Mouse (Mus musculus) neural tube, embryonic 12.5 days (tissue): Measurements from ENCODE around the gene Ahctf1. TPM values are rescaled to one million over a fixed set of nuclear protein-coding genes. Genes with fewer than 3 reads are reported as not detected.
"Not testable (repeated sequence)": the region's sequence is repeated elsewhere in the genome, so short reads cannot be mapped to it uniquely, and the experiment has no call there.

Experiments used
- ATAC-seq: fragments of 200-750 bp; cut with Nextera tagmentation; 2 replicates; pipeline ENCODE4 v1.8.0; 2017; ENCODE audit warnings: low read depth, mild to moderate bottlenecking, moderate TSS enrichment, moderate library complexity; ENCODE audit not compliant: low FRiP score
- H3K27ac ChIP-seq: fragments of 300-500 bp; sonication (generic); 2 replicates; pipeline ENCODE4 v1.5.1; 2016
- H3K27me3 ChIP-seq: fragments of 300-500 bp; sonication (generic); replicated peaks from 2 replicates; pipeline ENCODE4 v1.6.1; 2016; ENCODE audit warnings: mild to moderate bottlenecking
- H3K36me3 ChIP-seq: fragments of 300-500 bp; sonication (generic); 2 replicates; pipeline ENCODE4 v1.6.1; 2016; ENCODE audit warnings: mild to moderate bottlenecking
- H3K4me1 ChIP-seq: fragments of 300-500 bp; sonication (generic); 2 replicates; pipeline ENCODE4 v1.6.1; 2016
- H3K4me2 ChIP-seq: fragments of 300-500 bp; sonication (generic); replicated peaks from 2 replicates; pipeline ENCODE4 v1.6.1; 2016; ENCODE audit warnings: mild to moderate bottlenecking
- H3K4me3 ChIP-seq: fragments of 300-500 bp; sonication (generic); 2 replicates; pipeline ENCODE4 v1.5.1; 2016
- H3K9ac ChIP-seq: fragments of 300-500 bp; sonication (generic); 2 replicates; pipeline ENCODE4 v1.6.1; 2016; ENCODE audit warnings: mild to moderate bottlenecking
- H3K9me3 ChIP-seq: fragments of 300-500 bp; sonication (generic); 2 replicates; pipeline ENCODE4 v1.6.1; 2016; ENCODE audit warnings: mild to moderate bottlenecking
- WGBS: fragments of 180-500 bp; shearing (Covaris S2); methylation state at CpG from one replicate; pipeline ENCODE4 v1.1.7; 2016; 5-methylcytosine and 5-hydroxymethylcytosine counted together
- polyA plus RNA-seq: library from polyadenylated mRNA; unstranded; fragments of >200 nt; fragmentation: Nextera tagmentation; extraction: Ambion mirVana; gene quantifications from 2 replicates; pipeline ENCODE4 v1.2.1, GENCODE M21; 2016

Gene Ahctf1
- polyA plus RNA-seq, 1 experiment from 2014 or later: 25.4 TPM

DNA sequence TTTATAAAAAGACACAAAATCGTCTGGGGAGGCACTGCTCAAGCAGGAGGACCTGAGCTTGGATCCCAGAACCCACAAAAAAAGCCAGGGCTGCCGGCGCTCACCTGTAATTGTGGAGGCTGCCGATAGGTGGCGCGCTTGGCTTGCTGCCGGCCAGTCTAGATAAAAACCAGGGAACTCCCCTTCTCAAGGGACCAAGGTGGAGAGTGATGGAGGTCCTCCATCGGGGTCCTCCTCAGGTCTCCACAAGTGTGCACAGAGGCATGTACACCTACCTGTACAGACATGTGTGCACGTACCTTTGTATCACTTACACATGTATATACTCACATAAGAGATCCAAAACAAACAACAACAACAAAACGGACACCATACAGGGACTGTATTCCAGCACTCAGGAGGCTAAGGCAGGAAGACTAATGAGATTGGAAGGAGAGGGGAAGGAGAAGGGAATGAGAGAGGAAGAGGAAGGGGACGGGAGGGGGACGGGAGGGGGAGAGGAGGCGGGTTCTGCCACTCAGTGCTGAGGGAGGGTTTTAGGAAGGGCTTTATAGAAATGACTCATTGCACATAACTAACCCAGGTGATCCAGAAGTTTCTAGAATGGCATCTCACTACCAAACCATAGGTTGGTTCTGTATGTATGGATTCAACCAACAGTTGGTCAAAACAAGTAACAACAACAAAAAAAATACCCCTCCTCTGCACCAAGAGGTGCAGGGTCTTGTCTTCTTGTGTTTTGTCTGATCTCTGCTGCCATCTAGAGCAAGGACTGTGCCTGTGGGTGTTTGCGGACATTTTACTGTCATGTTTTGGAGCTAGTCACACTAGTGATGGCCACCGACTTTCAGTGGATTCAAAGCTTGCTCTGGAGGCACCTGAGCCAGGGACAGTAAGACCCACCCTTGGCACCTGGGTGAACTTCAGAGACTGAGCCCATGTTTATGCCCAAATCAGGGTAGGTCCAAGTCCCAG lies 68.7 kb downstream of the Ahctf1 start:
- Histone ChIP-seq H3K4me1 (no peaks in the 10 kb centered on the region), H3K9ac (no peak overlapping the region), H3K36me3 (no peaks in the 10 kb centered on the region), H3K4me2 (no peak overlapping the region), H3K4me3 (no peak overlapping the region), H3K9me3 (no peaks in the 10 kb centered on the region), H3K27me3 (no peaks in the 10 kb centered on the region), H3K27ac (no peak overlapping the region)
- 42% methylated on average over 15 of the region's 15 CpGs for WGBS
- ATAC-seq: no peak

DNA sequence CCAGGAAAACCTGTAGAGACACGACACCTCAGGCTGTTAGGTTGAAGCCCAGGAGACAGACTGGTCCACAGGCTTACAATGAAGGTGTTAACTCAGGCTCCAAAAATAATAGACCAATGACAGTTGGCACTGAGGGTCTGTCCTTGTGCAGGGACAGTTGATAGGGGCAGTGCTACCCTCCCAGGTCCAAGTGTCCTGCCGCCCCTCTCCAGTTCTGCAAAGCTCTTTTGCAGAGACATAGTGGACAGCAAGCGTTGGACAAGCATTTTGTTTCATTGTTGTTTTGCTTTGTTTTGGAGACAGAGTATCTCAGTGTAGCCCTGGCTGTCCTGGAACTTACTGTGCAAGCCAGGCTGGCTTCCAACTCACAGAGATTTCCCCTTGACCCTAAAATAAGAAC lies 72.1 kb downstream of the Ahctf1 start:
- Histone ChIP-seq H3K27me3 (no peaks in the 10 kb centered on the region), H3K9ac (no peak overlapping the region)

DNA sequence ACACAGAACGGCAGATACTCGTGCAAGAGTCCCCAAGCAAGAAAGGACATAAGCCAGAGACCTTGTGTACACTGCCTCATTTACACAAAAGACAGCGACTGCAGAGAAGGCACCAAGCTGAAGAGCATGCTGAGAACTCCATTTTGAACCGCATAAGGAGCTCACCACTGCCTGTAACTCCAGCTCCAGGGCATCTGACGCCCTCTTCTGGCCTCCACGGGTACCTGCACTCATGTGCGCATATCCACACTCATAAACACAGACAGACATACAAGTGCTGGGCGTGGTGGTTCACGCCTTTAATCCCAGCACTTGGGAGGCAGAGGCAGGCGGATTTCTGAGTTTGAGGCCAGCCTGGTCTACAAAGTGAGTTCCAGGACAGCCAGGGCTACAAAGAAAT lies 74.8 kb downstream of the Ahctf1 start:
- Histone ChIP-seq H3K4me1 (no peaks in the 10 kb centered on the region), H3K4me3 (no peak overlapping the region), H3K27ac (no peak overlapping the region), H3K4me2 (no peak overlapping the region), H3K9ac (no peak overlapping the region), H3K9me3 (no peaks in the 10 kb centered on the region), H3K36me3 (no peaks in the 10 kb centered on the region), H3K27me3 (no peaks in the 10 kb centered on the region)
- no peak for ATAC-seq
- WGBS: 88% methylated on average over 10 of the region's 10 CpGs

More for the DNA sequence above, 72.1 kb downstream of the Ahctf1 start:
- no peaks in the 10 kb centered on the region for H3K4me1 ChIP-seq
- H3K4me2 ChIP-seq: no peak overlapping the region
- ATAC-seq: no peak
- no peak overlapping the region for H3K27ac ChIP-seq
- H3K36me3 ChIP-seq: no peaks in the 10 kb centered on the region
- 93% methylated on average over 3 of the region's 3 CpGs for WGBS
- H3K9me3 ChIP-seq: no peaks in the 10 kb centered on the region
- H3K4me3 ChIP-seq: no peak overlapping the region

DNA sequence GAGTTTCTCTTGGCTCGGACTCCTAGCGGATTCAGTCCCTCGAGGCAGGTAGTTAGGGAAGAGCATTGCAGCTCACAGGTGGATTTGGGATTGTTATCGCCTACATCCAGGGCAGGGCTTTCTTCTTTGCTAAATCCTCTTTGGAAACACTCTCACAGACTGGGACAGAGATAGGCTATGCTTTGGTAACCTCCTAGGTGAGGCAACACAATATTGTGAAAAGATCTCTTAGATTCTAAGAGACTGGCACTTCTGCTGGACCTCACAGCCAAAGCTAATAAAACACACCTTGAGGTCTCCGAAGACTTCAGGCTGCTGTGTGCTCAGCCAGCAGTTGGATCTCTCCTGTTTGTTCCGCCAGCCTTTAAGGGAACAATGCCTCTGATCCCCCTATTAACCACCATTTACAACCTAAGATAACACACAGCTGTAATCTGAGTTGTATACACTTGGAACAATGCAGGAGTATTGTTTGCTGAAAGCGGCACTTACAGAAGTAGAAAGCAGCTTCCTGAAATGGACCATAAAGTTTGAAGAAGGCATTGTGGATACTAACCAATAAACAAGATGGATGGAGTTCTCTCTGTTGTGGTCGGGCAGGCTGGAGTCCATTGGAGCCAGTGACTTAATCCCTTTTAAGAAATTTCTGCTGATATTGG lies 80.5 kb downstream of the Ahctf1 start:
- no peak overlapping the region for H3K9ac ChIP-seq
- H3K9me3 ChIP-seq: no peaks in the 10 kb centered on the region
- H3K4me2 ChIP-seq: no peak overlapping the region
- 40% methylated on average over 8 of the region's 8 CpGs for WGBS
- H3K4me3 ChIP-seq: no peak overlapping the region
- no peak overlapping the region for H3K27ac ChIP-seq
- no peaks in the 10 kb centered on the region for H3K36me3 ChIP-seq
- no peak for ATAC-seq
- no peaks in the 10 kb centered on the region for H3K4me1 ChIP-seq
- H3K27me3 ChIP-seq: no peaks in the 10 kb centered on the region

DNA sequence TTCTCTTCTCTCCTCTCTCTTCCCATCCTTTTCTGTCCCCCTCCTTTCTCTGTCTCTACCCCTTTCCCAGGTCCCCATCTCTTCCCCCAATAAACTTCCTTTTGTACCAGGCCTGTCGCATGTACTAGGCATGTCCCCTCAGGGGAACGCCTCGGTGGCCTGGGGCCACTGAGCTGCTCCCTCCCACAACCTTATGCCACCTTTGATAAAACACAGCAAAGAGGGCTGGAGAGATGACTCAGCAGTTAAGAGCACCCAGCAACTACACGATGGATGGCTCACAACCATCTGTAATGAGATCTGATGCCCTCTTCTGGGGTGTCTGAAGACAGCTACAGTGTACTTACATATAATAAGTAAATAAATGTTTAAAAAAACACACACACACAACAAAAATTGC lies 87.7 kb downstream of the Ahctf1 start:
- no peak for ATAC-seq
- 0 out of 2 replicates have a peak, but pooled peaks cover 3% of the 10 kb centered on the region for H3K9me3 ChIP-seq
- H3K4me1 ChIP-seq: no peaks in the 10 kb centered on the region
- no peak overlapping the region for H3K4me3 ChIP-seq
- H3K36me3 ChIP-seq: no peaks in the 10 kb centered on the region
- no peak overlapping the region for H3K4me2 ChIP-seq
- H3K27me3 ChIP-seq: no peaks in the 10 kb centered on the region
- no peak overlapping the region for H3K27ac ChIP-seq
- no peak overlapping the region for H3K9ac ChIP-seq
- WGBS: 95% methylated on average over 4 of the region's 4 CpGs

DNA sequence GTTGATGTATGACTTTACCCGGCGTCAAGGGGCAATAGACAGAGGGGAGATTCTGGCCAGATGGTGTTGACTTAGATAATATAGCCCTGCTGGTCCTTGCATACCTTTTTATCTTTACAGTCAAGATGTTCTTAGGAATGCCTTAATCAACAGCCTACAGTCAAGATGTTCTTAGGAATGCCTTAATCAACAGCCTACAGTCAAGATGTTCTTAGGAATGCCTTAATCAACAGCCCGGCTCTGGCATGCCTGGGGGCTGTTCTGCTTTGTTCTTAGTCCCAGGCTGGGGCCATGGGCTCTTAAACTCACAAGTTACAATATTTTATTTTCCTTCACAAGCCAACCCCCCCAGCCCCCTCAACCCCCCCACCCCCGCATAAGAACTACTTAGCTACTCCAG lies 88.2 kb downstream of the Ahctf1 start:
- not testable (repeated sequence) for ATAC-seq, H3K27ac ChIP-seq, H3K4me3 ChIP-seq, H3K9me3 ChIP-seq, H3K4me2 ChIP-seq, H3K9ac ChIP-seq, H3K36me3 ChIP-seq, H3K27me3 ChIP-seq, H3K4me1 ChIP-seq
- 89% methylated on average over 4 of the region's 4 CpGs for WGBS

DNA sequence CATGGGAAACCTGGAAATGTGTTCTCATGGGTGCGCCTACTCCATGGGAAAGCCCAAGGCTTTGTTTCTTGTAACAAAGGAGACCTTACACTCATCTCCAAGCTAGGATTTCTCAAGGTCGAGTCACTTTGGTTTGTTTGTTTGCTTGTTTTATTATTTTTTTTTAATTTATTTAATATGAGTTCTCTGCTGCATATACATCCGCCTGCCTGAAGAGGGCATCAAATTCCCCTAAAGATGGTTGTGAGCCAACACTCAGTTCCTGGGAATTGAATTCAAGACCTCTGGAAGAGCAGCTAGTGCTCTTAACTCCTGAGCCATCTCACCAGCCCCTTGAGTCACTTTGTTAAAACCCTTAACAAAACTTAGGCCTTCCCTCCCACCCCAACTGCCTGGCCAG lies 90.1 kb downstream of the Ahctf1 start:
- Histone ChIP-seq H3K36me3 (no peaks in the 10 kb centered on the region), H3K4me2 (no peak overlapping the region), H3K27me3 (no peaks in the 10 kb centered on the region), H3K9me3 (0 out of 2 replicates have a peak, but pooled peaks cover 3% of the 10 kb centered on the region), H3K9ac (no peak overlapping the region), H3K27ac (no peak overlapping the region), H3K4me3 (no peak overlapping the region), H3K4me1 (no peaks in the 10 kb centered on the region)
- no peak for ATAC-seq
- WGBS: 91% methylated on average over 3 of the region's 3 CpGs

DNA sequence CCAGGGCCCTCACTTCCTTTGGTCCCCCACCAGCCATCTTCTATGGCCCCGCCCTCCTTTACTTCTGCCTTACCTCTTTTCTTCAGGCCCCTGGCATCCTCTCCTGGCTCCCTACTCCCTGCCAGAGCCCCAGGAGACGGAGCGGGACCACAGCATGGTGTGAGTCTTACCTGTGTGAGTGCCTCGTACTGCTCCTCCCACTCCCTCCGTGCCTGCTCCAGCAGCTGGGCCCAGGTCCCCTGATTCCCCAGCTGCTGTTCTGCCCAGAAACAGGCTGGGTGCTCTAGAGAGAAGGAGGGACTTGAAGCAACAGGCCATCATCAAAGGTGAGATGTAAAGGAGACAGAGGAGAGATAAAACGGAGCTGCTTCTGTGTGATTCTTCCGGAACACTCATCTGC lies 90.8 kb downstream of the Ahctf1 start:
- H3K27me3 ChIP-seq: no peaks in the 10 kb centered on the region
- no peak overlapping the region for H3K4me3 ChIP-seq
- H3K9ac ChIP-seq: no peak overlapping the region
- no peaks in the 10 kb centered on the region for H3K4me1 ChIP-seq
- no peak for ATAC-seq
- no peak overlapping the region for H3K4me2 ChIP-seq
- no peaks in the 10 kb centered on the region for H3K36me3 ChIP-seq
- 0 out of 2 replicates have a peak, but pooled peaks cover 3% of the 10 kb centered on the region for H3K9me3 ChIP-seq
- no peak overlapping the region for H3K27ac ChIP-seq
- WGBS: 84% methylated on average over 7 of the region's 7 CpGs

DNA sequence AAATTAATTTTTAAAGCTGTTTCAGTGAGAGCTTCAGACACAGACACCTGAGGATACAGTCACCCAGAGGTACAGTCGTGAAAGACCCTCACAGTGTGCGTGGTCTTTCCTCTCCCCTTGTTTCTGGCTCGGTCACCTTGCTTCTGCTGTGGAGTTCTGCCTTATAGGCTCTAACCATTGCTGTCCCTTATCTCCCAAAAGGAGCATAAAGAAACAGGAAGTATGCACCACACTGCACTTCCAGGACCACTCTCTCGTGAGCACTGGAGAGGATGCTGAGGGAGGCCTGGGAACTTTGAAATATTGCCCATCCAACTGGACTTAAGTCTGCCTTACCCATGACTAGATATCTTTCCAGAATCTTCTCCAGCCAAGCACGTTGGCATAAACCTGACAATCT lies 92.7 kb downstream of the Ahctf1 start:
- no peak overlapping the region for H3K4me3 ChIP-seq
- H3K9ac ChIP-seq: no peak overlapping the region
- H3K4me1 ChIP-seq: no peaks in the 10 kb centered on the region
- 87% methylated on average over 5 of the region's 5 CpGs for WGBS
- no peak for ATAC-seq
- H3K36me3 ChIP-seq: no peaks in the 10 kb centered on the region
- H3K27ac ChIP-seq: no peak overlapping the region
- no peaks in the 10 kb centered on the region for H3K27me3 ChIP-seq
- H3K4me2 ChIP-seq: no peak overlapping the region
- 0 out of 2 replicates have a peak, but pooled peaks cover 3% of the 10 kb centered on the region for H3K9me3 ChIP-seq

DNA sequence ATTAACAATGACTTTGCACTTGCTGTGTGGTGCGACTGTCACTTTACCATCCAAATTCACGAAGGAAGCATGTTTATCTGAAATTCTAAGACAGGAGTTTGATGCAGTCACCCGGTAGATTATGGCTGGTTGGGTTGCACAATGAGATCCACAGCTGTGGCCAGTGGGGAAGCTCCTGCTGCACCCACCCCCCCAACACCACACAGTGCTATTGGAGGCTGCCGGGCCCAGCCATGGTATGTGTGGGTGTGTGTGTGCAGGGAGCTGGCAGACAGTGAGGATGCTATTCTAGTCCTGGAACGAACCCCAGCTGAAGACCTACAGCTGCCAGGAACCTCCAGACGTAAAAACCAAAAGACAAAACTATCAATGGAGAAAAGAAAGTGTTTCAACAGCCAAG lies 94.1 kb downstream of the Ahctf1 start:
- no peaks in the 10 kb centered on the region for H3K9me3 ChIP-seq
- no peak for ATAC-seq
- H3K27me3 ChIP-seq: no peaks in the 10 kb centered on the region
- no peaks in the 10 kb centered on the region for H3K4me1 ChIP-seq
- 88% methylated on average over 6 of the region's 6 CpGs for WGBS
- no peak overlapping the region for H3K4me2 ChIP-seq
- H3K4me3 ChIP-seq: no peak overlapping the region
- H3K9ac ChIP-seq: no peak overlapping the region
- no peaks in the 10 kb centered on the region for H3K36me3 ChIP-seq
- no peak overlapping the region for H3K27ac ChIP-seq

DNA sequence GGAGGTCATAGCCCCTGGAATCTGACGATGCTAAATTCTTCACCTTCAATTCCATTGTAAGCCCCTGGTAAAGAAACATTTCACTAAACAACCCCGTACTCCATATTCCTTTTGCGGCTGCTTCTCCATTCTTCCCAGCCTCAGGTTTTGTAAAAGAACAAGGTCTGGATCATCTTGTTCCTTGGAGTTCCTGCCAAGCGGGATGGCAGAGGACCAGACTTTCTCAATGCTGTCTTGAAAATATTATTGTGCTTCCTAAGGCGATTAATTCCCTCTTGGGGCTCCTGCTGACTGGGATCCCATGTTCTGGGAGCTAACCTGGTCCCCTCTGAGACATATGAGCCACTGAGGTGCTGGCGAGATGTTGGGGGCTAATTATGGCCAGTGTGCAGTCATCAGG lies 98.3 kb downstream of the Ahctf1 start:
- H3K36me3 ChIP-seq: no peaks in the 10 kb centered on the region
- no peak overlapping the region for H3K27ac ChIP-seq
- no peak for ATAC-seq
- no peak overlapping the region for H3K4me2 ChIP-seq
- H3K4me3 ChIP-seq: no peak overlapping the region
- H3K27me3 ChIP-seq: no peaks in the 10 kb centered on the region
- H3K9me3 ChIP-seq: no peaks in the 10 kb centered on the region
- WGBS: 90% methylated on average over 6 of the region's 6 CpGs
- H3K4me1 ChIP-seq: no peaks in the 10 kb centered on the region
- no peak overlapping the region for H3K9ac ChIP-seq

DNA sequence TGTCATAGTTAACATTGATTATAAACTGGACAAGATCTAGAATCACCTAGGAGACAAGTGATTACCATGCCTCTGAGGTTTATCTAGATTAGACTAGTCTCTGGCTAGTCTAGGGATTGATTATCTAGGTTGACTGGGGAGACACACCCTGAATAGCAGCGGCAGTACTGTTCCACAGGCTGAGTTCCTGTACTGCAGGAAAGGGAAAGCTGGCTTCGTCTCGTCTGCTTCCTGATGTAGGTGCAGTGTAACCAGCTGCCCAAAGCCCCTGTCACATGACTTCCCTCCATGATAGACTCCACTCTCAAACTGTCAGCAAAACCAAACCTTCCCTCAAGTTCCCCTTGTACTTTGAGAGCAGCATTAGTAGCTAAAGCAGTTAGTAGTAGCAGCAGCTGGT lies 99.3 kb downstream of the Ahctf1 start:
- Histone ChIP-seq H3K4me2 (no peak overlapping the region), H3K27ac (no peak overlapping the region), H3K4me3 (no peak overlapping the region), H3K36me3 (no peaks in the 10 kb centered on the region), H3K27me3 (no peaks in the 10 kb centered on the region), H3K9ac (no peak overlapping the region), H3K4me1 (no peaks in the 10 kb centered on the region), H3K9me3 (no peaks in the 10 kb centered on the region)
- ATAC-seq: no peak
- 88% methylated on average over 3 of the region's 3 CpGs for WGBS
